Mouse (Mus musculus) T-helper 17 cell (primary cell): ENCODE data around the gene Cyfip1.
"Not testable (repeated sequence)": the region's sequence is repeated elsewhere in the genome, so short reads cannot be mapped to it uniquely, and the experiment has no call there.

Source experiments
- in situ Hi-C, 2 experiments: fragments of 300-600 bp; cut with MboI, MseI; formaldehyde crosslinking; loops; 1 replicate in 1 of 2; 2 replicates in 1 of 2; pipeline ENCODE4 v1.15.1; 2025; ENCODE audit warnings: high pct_unique_total_duplicates in 2 of 2

The Cyfip1 gene

GRCm38 (mm10) chr7:55861175-55861574 is 19.6 kb downstream of the Cyfip1 start:
- in situ Hi-C loops, result no loop called here

- in situ Hi-C loops, result no loop called here
These were observed 23.5 kb downstream of the Cyfip1 start for GRCm38 (mm10) chr7:55865044-55865443.

GRCm38 (mm10) chr7:55865750-55866416 is 24.3 kb downstream of the Cyfip1 start:
- in situ Hi-C loops, result no loop called here

- in situ Hi-C loops, result no loop called here
These were observed 26.7 kb downstream of the Cyfip1 start for GRCm38 (mm10) chr7:55868247-55868646.

- in situ Hi-C loops, result no loop called here
These were observed 27.7 kb downstream of the Cyfip1 start for GRCm38 (mm10) chr7:55869220-55869619.

GRCm38 (mm10) chr7:55870340-55871020 is 28.9 kb downstream of the Cyfip1 start:
- in situ Hi-C loops, result no loop called here

- in situ Hi-C loops, result no loop called here
These were observed 29.9 kb downstream of the Cyfip1 start for GRCm38 (mm10) chr7:55871476-55871875.

- in situ Hi-C loops, result no loop called here
These were observed 33.2 kb downstream of the Cyfip1 start for GRCm38 (mm10) chr7:55874703-55875102.

- in situ Hi-C loops, result no loop called here
These were observed 36.2 kb downstream of the Cyfip1 start for GRCm38 (mm10) chr7:55877721-55878120.

GRCm38 (mm10) chr7:55880882-55881281 is 39.3 kb downstream of the Cyfip1 start:
- in situ Hi-C loops, result loop anchor here in 1 of 2 experiments (10.0 kb wide), 1 partner anchor 554 kb away; no protein-coding TSS in a partner anchor

- in situ Hi-C loops, result loop anchor here in 1 of 2 experiments (10.0 kb wide), 1 partner anchor 546 kb away; no protein-coding TSS in a partner anchor
These were observed 47.1 kb downstream of the Cyfip1 start for GRCm38 (mm10) chr7:55888603-55889002.

- in situ Hi-C loops, result loop anchor here in 1 of 2 experiments (10.0 kb wide), 1 partner anchor 545 kb away; no protein-coding TSS in a partner anchor
These were observed 48.5 kb downstream of the Cyfip1 start for GRCm38 (mm10) chr7:55889996-55890395.

- in situ Hi-C loops, result no loop called here
These were observed 49.2 kb downstream of the Cyfip1 start for GRCm38 (mm10) chr7:55890731-55891130.

GRCm38 (mm10) chr7:55891797-55892196 is 50.3 kb downstream of the Cyfip1 start:
- in situ Hi-C loops, result no loop called here

GRCm38 (mm10) chr7:55903766-55904165 is 62.2 kb downstream of the Cyfip1 start:
- in situ Hi-C loops, result no loop called here

GRCm38 (mm10) chr7:55905449-55905848 is 63.9 kb downstream of the Cyfip1 start:
- in situ Hi-C loops, result no loop called here

- in situ Hi-C loops, result no loop called here
These were observed 68.0 kb downstream of the Cyfip1 start for GRCm38 (mm10) chr7:55909519-55909918.

GRCm38 (mm10) chr7:55910356-55910755 is 68.8 kb downstream of the Cyfip1 start:
- in situ Hi-C loops, result no loop called here

GRCm38 (mm10) chr7:55911371-55911770 is 69.8 kb downstream of the Cyfip1 start:
- in situ Hi-C loops, result no loop called here

GRCm38 (mm10) chr7:55912118-55912517 is 70.6 kb downstream of the Cyfip1 start:
- in situ Hi-C loops, result no loop called here

GRCm38 (mm10) chr7:55918365-55918764 is 76.8 kb downstream of the Cyfip1 start:
- in situ Hi-C loops, result not testable (repeated sequence)

- in situ Hi-C loops, result no loop called here
These were observed 85.7 kb downstream of the Cyfip1 start for GRCm38 (mm10) chr7:55927262-55927661.

- in situ Hi-C loops, result no loop called here
These were observed 87.1 kb downstream of the Cyfip1 start for GRCm38 (mm10) chr7:55928649-55929048.
